Mouse (Mus musculus): ENCODE data around the gene Ubtd2.

The Ubtd2 gene

DNA sequence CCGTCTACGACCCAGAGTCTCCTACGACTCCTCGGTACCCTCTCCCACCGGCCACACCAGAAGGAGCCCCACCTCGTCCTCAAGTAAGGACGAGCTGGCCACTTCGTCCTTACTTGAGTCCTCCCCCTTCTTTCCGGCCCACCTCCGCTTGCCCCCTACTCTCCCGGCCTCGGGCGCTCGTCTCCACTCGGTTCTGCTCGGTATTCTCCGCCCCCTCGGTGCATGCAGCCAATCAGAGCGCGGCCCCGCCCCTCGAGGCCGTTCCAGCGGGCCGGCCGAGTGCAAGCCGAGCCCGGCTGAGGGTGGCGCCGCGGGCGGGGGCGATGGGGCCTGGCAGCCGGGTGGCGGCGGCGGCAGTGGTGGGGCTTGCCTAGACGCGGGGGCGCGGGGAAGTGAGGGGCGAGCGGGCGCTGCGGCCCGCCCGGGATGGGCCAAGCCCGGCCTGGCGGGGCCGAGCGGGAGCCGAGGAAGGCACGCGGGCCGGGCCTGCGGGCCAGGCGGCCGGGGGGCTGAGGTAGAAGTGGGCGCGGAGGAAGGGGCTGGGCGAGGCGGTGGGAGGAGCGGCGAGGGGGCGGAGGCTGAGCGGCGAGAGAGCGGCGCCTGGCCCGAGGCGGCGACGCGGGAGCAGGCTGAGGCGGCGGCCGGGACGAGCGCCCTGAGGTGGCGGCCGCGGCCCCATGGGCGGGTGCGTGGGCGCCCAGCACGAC is at the start of gene Ubtd2:
Gene Ubtd2 (plus strand): TSS at position 571 of the 707 bp plus-strand sequence.
- DNase-seq (ENCODE audit: low spot score) = peak; percentile 90

DNA sequence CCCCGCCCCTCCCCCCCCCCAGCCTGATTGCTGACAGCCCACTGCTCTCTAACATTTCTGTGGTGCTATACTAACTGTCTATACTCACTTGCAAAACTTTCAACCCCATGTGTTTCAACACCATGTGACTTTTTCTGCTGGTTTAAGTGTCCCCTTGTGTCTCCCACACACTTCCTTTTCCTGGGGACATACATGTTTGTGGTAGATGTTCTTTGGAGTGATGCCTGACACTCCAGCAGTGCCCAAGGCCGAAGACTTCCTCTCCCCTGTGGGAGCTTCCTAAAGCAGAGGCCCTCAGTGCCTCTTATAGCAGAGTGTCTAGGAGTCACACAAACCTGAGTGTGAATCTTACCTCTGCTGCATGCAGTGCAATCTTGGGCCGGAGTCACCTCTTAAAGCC is 47.3 kb upstream of the Ubtd2 start:
- no peak for DNase-seq (ENCODE audit: low spot score)

DNA sequence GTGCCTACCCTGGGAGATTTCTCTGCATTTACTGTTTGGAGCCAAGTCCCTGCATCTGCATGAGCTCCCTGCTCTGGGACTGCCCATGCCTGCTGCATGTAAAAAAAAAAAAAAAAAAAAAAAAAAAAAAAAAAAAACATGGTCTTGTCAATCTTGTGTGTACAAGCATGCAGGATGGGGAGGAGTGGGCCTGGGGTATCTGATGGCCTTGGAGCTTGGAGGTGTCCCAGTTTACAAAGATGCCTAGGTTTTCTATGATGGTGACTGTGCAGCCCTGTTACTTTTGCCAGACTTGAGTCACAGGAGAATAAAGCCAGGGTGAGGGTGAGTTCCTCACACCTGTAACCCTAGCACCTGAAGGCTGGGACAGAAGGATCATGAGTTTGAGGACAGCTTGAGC is 46.1 kb upstream of the Ubtd2 start:
- DNase-seq (ENCODE audit: low spot score) = no peak

DNA sequence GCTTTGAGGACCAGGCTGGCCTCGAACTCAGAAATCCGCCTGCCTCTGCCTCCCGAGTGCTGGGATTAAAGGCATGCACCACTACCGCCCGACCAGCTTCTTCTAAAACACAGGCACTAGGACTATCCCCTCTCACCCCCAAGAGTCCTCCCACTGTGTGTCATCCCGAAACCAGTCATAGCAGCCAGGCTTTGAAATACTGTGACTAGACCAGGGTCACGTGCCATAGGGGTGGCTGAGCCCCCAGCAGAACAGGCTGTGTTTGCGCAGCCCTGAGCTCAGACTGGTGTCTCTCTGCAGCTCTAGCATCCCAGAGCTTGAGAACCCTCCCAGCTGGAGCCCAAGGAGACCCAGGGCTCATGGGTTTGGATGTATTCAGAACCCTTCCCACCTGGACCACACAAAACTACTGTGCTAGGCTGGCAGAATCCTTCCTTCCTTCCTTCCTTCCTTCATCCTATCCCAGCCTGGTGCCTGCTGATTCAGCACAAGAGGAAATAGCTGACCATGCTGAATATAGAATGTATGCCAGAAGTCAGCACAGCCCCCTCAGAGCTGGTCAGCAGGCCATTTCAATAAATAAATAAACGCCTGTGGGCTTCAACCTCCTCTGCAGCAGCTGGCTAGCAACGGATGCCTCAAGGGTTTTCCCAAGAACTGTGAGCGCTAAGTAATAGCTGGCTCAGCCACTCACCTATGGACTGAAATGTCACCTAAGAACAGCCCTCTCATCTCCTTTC is 45.2 kb upstream of the Ubtd2 start:
- DNase-seq (ENCODE audit: low spot score) = no peak

DNA sequence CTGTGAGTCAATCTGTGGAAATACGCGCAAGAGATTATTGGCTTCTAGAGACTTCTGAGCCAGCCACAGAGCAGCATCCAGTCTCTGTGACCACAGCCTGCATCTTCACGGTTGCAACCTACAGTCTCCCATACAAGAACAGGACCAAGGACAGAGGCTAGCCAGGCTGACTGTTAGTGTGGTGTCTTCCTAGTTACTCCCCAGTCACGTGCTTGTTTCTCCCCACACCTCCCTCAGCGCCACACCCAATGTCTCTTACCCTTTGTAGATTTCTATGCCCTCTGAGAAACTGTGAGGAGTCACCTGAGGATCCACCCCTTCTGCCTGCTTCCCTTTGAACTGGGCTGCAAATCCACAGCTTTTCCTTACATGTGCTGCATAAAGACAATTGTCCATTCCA is 35.2 kb upstream of the Ubtd2 start:
- DNase-seq (ENCODE audit: low spot score) = no peak

DNA sequence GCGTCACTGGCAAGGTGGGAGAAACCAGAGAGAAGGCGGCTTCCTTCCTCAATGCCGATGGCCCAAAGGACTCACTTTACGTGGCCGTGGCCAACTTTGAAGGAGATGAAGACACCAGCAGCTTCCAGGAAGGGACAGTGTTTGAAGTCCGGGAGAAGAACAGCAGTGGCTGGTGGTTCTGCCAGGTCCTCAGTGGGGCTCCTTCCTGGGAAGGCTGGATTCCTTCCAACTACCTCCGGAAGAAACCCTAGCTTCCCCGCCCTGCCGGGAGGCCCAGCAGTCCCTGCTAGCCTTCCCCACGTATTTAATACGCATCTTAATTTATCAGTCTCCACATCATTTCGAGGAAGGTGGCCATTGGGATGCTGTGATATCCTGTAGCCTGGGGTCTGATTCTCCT is 31.9 kb upstream of the Ubtd2 start:
- no peak for DNase-seq (ENCODE audit: low spot score)

- DNase-seq (ENCODE audit: low spot score) = no peak
Observed at GRCm38 (mm10) chr11:32424600-32424999, 30.6 kb upstream of the Ubtd2 start.

DNA sequence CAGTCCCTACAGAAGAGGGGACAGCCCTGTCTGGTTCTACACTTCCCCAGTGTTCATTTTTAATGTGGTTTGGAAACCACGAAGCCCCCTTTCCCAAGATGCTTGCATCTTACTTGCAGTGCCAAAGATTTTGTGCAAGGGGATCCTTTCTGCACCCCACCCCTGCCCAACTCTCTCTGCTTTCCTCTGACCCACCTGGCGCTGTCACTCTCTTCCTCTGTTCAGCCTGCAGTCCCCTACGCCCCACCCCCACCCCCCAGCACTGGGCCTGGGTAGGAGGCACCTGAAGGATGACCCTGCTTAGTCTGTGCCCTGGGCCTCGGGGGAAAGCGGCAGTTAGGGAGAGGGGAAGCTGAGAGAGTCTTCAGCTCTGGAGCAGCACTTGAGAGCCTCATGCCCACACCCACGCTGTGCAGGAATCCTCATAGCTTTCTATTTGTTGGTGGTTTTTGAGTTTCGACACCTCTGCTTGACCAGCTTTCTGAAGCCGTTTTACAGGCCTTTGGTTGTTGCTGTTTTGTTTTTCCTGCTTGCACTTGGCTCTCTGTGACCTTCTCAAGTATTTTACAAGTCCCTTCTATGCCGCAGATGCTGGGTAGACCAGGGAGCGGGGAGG is 30.0 kb upstream of the Ubtd2 start:
- DNase-seq (ENCODE audit: low spot score) = no peak

- no peak for DNase-seq (ENCODE audit: low spot score)
Observed at GRCm38 (mm10) chr11:32427537-32427936, 27.6 kb upstream of the Ubtd2 start.

DNA sequence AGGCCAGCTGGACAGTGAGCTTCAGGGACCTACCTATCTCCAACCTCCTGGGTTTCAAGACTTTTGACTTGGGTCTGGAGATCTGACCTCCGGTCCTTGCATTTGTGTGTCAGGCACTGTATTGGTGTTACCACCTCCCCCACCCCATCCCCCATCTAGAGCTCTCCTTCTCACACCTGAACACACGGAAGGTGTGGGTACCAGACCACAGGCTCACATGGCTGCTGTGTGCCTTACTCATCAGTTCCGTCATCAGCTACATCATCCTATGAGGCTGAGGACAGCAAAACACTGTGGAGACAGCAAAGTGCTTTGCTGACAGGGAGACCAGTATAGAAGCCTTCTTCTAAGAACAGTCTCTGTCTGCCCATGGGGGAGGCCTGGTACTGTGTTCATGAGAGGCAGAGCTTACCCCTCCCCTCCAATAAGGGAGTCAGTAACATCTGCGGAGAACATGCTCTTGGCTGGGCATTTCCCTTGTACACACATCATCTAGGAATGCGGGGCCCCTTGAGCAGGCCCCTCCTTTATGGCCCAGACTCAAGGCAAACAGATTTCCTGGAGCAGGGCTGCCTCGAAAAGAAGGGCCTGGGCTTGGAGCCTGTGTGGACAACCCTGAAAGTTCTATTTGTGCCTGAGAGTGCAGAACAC is 19.6 kb upstream of the Ubtd2 start:
- no peak for DNase-seq (ENCODE audit: low spot score)

- DNase-seq (ENCODE audit: low spot score) = no peak
Observed at GRCm38 (mm10) chr11:32442576-32442975, 12.6 kb upstream of the Ubtd2 start.

- no peak for DNase-seq (ENCODE audit: low spot score)
Observed at GRCm38 (mm10) chr11:32444266-32444665, 10.9 kb upstream of the Ubtd2 start.

GRCm38 (mm10) chr11:32445135-32445534 is 10.0 kb upstream of the Ubtd2 start:
- DNase-seq (ENCODE audit: low spot score) = no peak

DNA sequence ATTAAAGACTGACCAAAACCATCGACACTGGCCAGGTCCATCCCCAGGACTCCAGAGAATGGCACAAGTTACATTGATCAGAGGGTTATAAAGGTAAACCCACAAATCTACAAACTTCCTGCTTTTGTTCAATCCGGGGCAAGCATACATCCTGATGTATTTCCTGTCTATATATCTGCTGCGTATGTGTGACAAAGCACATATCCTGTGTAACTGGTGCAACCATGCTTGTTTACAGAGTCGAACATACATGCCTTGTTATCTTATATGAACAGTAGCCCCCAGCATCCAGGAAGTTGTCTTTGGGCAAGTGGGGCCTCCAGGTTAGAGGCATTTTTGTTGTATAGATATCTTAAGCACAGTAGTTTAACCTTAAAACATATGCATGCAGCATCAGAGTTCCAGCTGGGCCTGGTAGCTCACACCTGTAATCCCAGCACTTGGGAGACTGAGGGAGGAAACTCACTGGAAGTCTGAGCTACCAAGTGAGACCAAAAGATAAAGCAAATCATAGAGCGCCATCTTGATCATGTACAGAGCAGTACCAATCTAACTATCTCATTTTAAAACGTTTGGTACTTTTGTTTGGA is 9.4 kb upstream of the Ubtd2 start:
- no peak for DNase-seq (ENCODE audit: low spot score)

DNA sequence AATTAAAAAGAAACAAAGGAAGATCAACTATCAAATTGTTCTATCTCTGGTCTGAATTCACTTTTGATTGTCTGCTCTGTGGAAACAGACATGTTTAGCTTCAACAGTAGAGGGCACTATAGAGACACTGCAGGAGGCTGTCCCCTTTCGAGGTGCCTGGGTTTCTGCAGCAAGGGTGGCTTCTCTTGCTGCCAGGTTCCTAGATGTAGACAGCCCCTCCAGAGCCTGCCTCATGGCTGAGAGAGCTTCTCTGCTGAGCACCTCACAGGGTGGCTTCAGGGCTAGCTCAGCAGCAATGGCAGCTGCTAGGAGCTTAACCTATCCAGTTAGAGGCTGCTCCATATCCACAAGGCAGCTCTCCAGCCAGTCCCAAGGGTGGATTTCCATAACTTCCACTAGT is 5.0 kb upstream of the Ubtd2 start:
- DNase-seq (ENCODE audit: low spot score) = peak; percentile 39

DNA sequence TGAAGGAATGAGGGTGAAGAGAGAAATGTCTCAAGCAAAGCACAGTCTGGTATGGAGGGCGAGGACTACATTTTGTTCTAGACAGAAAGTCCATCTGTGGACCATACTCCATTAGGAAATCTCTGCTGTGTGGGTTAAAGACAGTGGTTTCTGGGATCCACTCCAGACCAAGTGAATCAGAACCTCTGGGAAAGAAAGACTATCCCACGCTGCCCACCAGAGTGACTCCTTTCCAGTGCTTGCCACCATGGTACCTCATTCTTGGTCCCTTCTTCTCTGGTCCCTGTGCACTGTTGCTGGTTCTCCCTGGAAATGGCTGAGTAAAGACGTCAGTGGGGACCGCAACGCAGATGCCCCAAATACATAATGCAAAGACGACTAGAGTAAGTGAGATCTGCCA is 3.9 kb upstream of the Ubtd2 start:
- no peak for DNase-seq (ENCODE audit: low spot score)

DNA sequence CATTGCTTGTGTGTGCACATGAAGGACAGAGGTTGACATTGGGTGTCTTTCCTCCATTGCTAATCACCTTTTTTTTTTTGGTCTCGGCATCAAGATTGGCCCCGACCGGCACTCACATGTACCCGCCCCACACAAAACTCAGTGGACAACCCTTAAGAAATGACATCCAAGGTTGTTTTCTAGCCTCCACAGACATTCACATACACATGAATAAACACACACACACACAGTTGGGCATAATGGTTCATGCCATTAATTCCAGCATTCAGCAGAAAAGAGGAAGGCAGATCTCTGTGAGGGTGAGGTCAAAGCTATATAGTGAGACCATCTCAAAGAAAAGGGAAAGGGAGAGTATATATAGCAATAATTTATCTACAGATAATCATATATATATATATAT is 2.4 kb upstream of the Ubtd2 start:
- DNase-seq (ENCODE audit: low spot score) = no peak

DNA sequence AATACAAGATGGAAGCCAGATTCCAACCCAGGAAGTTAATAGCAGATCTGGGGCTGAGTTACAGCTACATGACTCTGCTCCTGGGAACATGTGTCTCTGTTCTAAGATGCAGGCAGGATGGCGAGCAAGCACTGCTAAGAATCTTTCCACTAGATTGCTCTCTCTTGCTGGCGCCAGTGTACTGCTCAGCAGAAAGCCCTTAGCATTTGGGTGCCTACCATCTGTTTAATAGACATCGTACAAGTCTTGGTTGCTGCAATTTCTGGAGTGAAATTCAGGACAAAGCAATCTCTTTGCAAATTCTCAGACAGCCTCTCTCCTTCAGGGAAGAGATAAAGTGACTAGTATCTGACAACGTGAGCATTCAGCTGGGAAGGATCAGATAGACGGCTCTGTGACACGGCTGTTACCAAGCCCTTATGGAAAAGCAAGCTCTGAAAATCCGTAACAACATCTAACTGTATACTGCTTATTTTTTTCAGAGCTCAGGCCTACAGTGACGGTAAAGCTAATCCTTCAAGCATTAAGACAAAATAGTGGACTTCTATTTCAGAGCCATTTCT is 1.7 kb upstream of the Ubtd2 start:
- no peak for DNase-seq (ENCODE audit: low spot score)

DNA sequence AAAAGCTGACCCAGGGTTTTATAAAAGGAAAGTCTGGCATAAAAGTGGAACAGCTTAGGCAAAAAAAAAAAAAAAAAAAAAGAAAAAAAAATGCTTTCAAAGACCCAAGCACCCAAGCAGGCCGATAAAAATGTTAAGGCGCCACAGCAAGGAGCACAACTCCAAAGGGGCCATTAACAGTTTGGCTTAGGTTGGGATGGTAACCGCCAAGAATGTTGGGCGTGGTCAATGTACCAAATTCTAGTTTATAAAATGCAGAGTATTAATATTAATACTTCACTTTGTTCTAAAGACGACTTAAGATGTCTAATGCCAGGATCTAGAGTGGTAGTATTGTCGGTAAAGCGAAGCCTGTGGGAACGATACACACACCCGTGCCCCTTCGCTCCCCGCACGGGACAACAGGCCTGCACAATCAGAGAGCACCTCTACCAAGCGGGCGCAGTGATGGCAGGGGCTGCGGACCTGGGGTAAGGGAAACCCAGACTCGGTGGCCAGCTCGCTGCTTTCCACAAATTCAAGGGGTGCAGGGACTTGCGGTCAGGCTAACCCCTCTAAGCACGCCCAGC is 855 bp upstream of the Ubtd2 start:
- DNase-seq (ENCODE audit: low spot score) = no peak

DNA sequence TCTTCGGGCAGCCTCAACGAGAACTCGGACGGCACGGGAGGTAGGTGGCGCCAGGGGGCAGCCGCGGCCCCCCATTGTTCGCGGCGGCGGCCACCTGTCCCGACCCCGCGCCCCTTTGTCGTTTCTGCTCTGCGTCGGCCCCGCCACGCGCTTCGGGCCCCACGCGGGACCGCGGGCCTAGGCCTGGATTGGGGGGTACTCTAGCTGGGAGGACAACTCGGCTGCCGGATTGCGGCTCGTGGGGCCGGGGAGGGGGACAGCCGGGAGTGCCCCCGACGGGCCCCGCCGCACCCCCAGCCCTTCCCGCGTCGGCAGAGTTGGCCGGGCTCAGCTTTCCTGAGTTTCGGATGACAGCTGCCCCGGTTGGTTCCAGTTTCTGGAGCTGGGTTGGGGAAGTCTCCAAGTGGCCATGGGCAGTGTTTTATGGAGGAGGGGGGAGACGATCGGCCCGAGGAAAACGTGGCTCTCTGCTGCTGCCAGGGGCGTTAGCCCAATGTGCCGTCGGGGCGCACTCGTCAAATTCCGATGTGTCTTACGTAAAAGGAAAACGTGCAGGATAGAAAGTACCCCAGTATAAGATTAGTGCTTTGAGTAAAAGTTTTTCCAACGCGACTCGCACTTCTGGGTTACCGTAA is 454 bp downstream of the Ubtd2 start:
- no peak for DNase-seq (ENCODE audit: low spot score)

GRCm38 (mm10) chr11:32456356-32456755 is 1.2 kb downstream of the Ubtd2 start:
- DNase-seq (ENCODE audit: low spot score) = no peak
